Mouse (Mus musculus) hindbrain, embryonic 10.5 days (tissue): ENCODE measurements around the gene Adam17. TPM values are rescaled to one million over a fixed set of nuclear protein-coding genes. Genes with fewer than 3 reads are reported as not detected.

ENCODE experiments used
- DNase-seq: peaks from one replicate; pipeline ENCODE4 v3.0.0-alpha.2; 2017; ENCODE audit warnings: low spot score
- H3K27ac ChIP-seq: fragments of 300-500 bp; sonication (generic); 2 replicates; pipeline ENCODE4 v1.5.1; 2016; ENCODE audit warnings: mild to moderate bottlenecking, moderate library complexity
- H3K27me3 ChIP-seq: fragments of 300-500 bp; sonication (generic); 2 replicates; pipeline ENCODE4 v1.6.1; 2016; ENCODE audit warnings: mild to moderate bottlenecking; ENCODE audit not compliant: poor library complexity, insufficient read depth, severe bottlenecking
- H3K36me3 ChIP-seq: fragments of 300-500 bp; sonication (generic); 2 replicates; pipeline ENCODE4 v1.6.1; 2016; ENCODE audit warnings: mild to moderate bottlenecking, moderate library complexity
- H3K4me1 ChIP-seq: fragments of 300-500 bp; sonication (generic); replicated peaks from 2 replicates; pipeline ENCODE4 v1.6.1; 2016; ENCODE audit warnings: mild to moderate bottlenecking
- H3K4me3 ChIP-seq: fragments of 300-500 bp; sonication (generic); 2 replicates; pipeline ENCODE4 v1.5.1; 2016; ENCODE audit warnings: mild to moderate bottlenecking, moderate library complexity
- H3K9me3 ChIP-seq: fragments of 300-500 bp; sonication (generic); 2 replicates; pipeline ENCODE4 v1.6.1; 2016; ENCODE audit warnings: mild to moderate bottlenecking, moderate library complexity
- WGBS: fragments of 180-500 bp; shearing (Covaris S2); methylation state at CpG from one replicate; pipeline ENCODE4 v1.1.7; 2016; 5-methylcytosine and 5-hydroxymethylcytosine counted together
- polyA plus RNA-seq: library from polyadenylated mRNA; unstranded; fragments of >200 nt; fragmentation: Nextera tagmentation; extraction: Ambion mirVana; gene quantifications from 2 replicates; pipeline ENCODE4 v1.2.1, GENCODE M21; 2016

The Adam17 gene
- polyA plus RNA-seq, 1 experiment from 2014 or later, result 31.8 TPM

GRCm38 (mm10) chr12:21321170-21321569 lies 52.3 kb downstream of the Adam17 start:
- Histone ChIP-seq H3K4me3 (no peak overlapping the region), H3K9me3 (no peaks in the 10 kb centered on the region), H3K4me1 (peaks cover 9% of the 10 kb centered on the region), H3K36me3 (peaks cover 75% of the 10 kb centered on the region), H3K27me3 (no peaks in the 10 kb centered on the region), H3K27ac (no peak overlapping the region)
- 85% methylated on average over 9 of the region's 9 CpGs for WGBS
- no peak for DNase-seq

DNA sequence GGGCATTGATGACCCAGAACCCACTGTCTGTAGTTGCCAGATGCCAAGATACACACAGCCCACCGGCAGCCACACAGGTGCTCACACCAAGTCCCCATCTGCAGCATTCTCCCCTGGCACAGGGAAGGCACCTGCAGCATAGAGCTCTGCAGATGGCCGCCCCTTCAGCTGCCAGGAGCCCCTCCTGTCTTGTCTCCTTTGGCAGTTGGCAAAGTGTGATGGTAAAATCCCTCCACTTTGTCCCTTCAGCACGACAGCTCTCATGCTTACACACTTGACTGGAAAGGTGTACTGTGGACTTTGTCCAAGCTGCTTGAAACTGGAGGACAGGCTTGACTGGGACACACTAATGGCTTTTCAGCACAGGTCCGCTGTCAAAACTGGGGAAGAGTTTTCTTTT lies 53.1 kb downstream of the Adam17 start:
- WGBS, result 94% methylated on average over 4 of the region's 4 CpGs
- DNase-seq, result no peak
- Histone ChIP-seq H3K4me1 (peaks cover 13% of the 10 kb centered on the region), H3K9me3 (no peaks in the 10 kb centered on the region), H3K36me3 (peaks cover 69% of the 10 kb centered on the region), H3K4me3 (no peak overlapping the region), H3K27me3 (no peaks in the 10 kb centered on the region), H3K27ac (no peak overlapping the region)

GRCm38 (mm10) chr12:21318143-21318895 lies 55.1 kb downstream of the Adam17 start:
- Histone ChIP-seq H3K9me3 (no peaks in the 10 kb centered on the region), H3K4me3 (no peak overlapping the region), H3K4me1 (peaks cover 13% of the 10 kb centered on the region), H3K27ac (no peak overlapping the region), H3K36me3 (peaks cover 71% of the 10 kb centered on the region), H3K27me3 (no peaks in the 10 kb centered on the region)
- WGBS, result 74% methylated on average over 12 of the region's 12 CpGs
- DNase-seq, result peak; percentile 66

DNA sequence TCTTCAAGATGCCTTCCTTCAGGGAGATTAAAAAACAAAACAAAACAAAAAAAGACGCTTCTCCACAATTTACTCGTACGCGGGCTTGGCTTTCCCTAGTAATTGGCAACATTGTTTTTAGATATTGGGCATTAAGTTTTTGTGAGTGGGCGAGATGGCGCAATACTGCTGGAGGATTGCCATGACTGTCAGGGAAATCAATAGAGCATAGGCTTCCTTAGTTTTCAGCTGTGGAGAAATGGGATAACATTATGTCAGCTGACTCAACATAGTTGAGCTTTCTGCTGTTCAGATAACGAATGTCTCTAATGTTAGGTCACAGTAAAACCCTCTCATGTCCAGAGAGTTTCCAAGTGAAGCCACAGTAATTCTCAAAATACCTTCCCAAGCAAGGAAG lies 56.6 kb downstream of the Adam17 start:
- Histone ChIP-seq H3K27ac (peak overlapping the region; percentile 90), H3K4me1 (peaks cover 13% of the 10 kb centered on the region), H3K4me3 (peak overlapping the region; percentile 82), H3K36me3 (peaks cover 71% of the 10 kb centered on the region), H3K9me3 (no peaks in the 10 kb centered on the region), H3K27me3 (no peaks in the 10 kb centered on the region)
- no peak for DNase-seq
- 48% methylated on average over 7 of the region's 7 CpGs for WGBS

DNA sequence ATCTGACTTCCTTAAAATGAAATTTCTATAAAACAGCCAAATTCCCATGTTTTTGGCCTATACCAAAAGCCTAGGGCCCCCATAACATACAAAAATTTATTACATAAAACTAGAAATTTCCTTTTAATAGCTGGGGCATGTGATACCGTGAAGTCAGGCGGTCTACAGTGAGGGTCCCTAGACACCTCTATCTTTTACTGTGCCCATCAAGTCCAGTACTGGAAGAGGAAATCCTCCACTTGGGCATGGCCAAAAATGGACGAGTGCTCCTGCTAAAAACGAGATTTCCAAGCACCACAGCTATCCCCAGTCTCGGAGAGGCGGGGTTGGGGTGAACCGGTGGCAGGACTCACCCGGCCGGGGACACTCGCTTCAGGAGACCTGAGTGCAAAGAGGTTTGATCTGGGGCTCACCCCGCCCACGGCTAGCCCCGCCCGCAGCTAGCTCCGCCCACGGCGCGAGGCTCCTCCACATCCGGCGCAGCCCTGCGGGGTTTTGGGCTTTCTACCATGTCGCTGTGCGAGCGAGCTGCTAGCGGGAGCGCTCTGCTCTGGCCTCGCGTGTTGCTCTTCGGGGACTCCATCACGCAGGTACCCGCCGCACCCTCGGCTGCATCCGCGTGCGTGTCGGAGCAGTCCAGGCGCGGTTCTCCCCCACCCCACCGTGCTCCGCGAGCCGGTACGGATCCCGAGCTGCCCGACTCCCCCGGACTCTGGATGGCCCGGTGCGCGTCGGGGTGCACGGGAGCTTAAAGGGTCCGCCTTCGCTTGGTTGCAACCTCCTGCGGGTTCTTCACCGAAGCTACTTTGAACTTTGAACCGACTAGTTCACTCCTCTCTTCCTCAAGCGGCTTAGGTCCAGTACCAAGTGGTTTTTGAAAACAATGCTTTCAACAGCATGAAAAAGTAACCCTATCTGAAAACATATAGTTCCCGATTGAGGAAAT lies 57.2 kb downstream of the Adam17 start, which contains the start of gene Iah1:
Gene Iah1 (plus strand): TSS at position 467 of the 946 bp plus-strand sequence.
- Histone ChIP-seq H3K27ac (peak within 1 kb of the TSS; percentile 90), H3K9me3 (no peaks in the 10 kb centered on the region), H3K4me1 (peaks cover 13% of the 10 kb centered on the region), H3K27me3 (no peaks in the 10 kb centered on the region), H3K36me3 (peaks cover 71% of the 10 kb centered on the region), H3K4me3 (peak within 1 kb of the TSS; percentile 82)
- 3% methylated on average over 59 of the region's 59 CpGs for WGBS
- DNase-seq, result peak; percentile 86

- Histone ChIP-seq H3K4me1 (peaks cover 11% of the 10 kb centered on the region), H3K4me3 (no peak overlapping the region), H3K27ac (no peak overlapping the region), H3K36me3 (peaks cover 84% of the 10 kb centered on the region), H3K27me3 (no peaks in the 10 kb centered on the region), H3K9me3 (no peaks in the 10 kb centered on the region)
- 88% methylated on average over 5 of the region's 5 CpGs for WGBS
- no peak for DNase-seq
Observed at GRCm38 (mm10) chr12:21312201-21312600, 61.2 kb downstream of the Adam17 start.

- Histone ChIP-seq H3K27me3 (no peaks in the 10 kb centered on the region), H3K4me3 (no peak overlapping the region), H3K36me3 (peaks cover 99% of the 10 kb centered on the region), H3K9me3 (no peaks in the 10 kb centered on the region), H3K4me1 (no peaks in the 10 kb centered on the region), H3K27ac (no peak overlapping the region)
- 92% methylated on average over 4 of the region's 4 CpGs for WGBS
- DNase-seq, result no peak
Observed at GRCm38 (mm10) chr12:21306721-21307120, 66.7 kb downstream of the Adam17 start.

GRCm38 (mm10) chr12:21305741-21306140 lies 67.7 kb downstream of the Adam17 start:
- H3K27me3 ChIP-seq, result no peaks in the 10 kb centered on the region
- H3K4me3 ChIP-seq, result no peak overlapping the region
- H3K9me3 ChIP-seq, result no peaks in the 10 kb centered on the region
- H3K27ac ChIP-seq, result no peak overlapping the region
- 94% methylated on average over 4 of the region's 4 CpGs for WGBS
- DNase-seq, result no peak
- peaks cover 99% of the 10 kb centered on the region for H3K36me3 ChIP-seq
- no peaks in the 10 kb centered on the region for H3K4me1 ChIP-seq

DNA sequence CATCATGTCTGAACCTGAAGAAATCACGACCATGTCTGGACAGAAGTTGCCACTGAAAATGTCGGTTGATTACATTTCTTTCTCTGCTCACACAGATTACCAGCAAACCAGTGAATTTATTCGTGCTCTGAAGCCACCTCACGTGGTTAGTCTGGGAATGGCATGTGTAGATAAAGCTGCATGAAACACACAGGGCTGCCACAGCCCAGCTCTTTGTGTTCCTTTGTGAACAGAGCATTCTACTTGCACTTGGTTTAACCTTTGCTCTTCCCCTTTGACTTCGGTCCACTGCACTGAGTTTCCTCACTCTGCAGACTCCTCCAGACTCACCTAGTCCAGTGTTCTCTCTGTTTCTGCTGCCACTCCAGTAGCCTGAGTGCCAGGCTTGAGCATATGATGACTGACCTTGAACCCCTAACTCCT lies 71.1 kb downstream of the Adam17 start:
- DNase-seq, result no peak
- H3K4me3 ChIP-seq, result no peak overlapping the region
- no peak overlapping the region for H3K27ac ChIP-seq
- H3K36me3 ChIP-seq, result peaks cover 98% of the 10 kb centered on the region
- no peaks in the 10 kb centered on the region for H3K4me1 ChIP-seq
- no peaks in the 10 kb centered on the region for H3K9me3 ChIP-seq
- WGBS, result 83% methylated on average over 5 of the region's 5 CpGs
- H3K27me3 ChIP-seq, result no peaks in the 10 kb centered on the region

DNA sequence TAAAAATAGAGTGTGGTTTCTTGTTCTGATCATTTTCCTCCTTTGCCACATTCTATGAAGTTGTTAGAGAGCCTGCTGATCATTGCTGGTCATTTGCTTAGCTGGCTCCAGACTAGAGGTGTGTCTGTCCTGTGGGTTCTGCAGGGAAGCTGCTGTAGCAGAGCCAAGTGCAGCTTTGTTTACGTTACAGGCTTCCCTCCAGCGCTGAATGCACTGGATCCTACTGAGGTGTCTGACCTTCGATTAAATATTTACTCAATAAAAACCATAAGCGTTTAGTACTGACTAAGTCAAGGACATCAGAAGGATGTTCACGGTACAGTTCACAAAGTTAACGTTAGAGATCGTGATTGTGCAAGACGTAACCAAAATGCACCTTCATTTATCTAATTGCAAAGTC lies 71.5 kb downstream of the Adam17 start:
- Histone ChIP-seq H3K4me3 (no peak overlapping the region), H3K36me3 (peaks cover 98% of the 10 kb centered on the region), H3K9me3 (no peaks in the 10 kb centered on the region), H3K27me3 (no peaks in the 10 kb centered on the region), H3K27ac (no peak overlapping the region), H3K4me1 (no peaks in the 10 kb centered on the region)
- 94% methylated on average over 8 of the region's 8 CpGs for WGBS
- DNase-seq, result no peak

- DNase-seq, result no peak
- H3K9me3 ChIP-seq, result no peaks in the 10 kb centered on the region
- no peaks in the 10 kb centered on the region for H3K4me1 ChIP-seq
- no peaks in the 10 kb centered on the region for H3K27me3 ChIP-seq
- no peak overlapping the region for H3K27ac ChIP-seq
- H3K36me3 ChIP-seq, result peaks cover 98% of the 10 kb centered on the region
- H3K4me3 ChIP-seq, result no peak overlapping the region
- 94% methylated on average over 7 of the region's 7 CpGs for WGBS
Observed at GRCm38 (mm10) chr12:21301324-21301723, 72.1 kb downstream of the Adam17 start.

DNA sequence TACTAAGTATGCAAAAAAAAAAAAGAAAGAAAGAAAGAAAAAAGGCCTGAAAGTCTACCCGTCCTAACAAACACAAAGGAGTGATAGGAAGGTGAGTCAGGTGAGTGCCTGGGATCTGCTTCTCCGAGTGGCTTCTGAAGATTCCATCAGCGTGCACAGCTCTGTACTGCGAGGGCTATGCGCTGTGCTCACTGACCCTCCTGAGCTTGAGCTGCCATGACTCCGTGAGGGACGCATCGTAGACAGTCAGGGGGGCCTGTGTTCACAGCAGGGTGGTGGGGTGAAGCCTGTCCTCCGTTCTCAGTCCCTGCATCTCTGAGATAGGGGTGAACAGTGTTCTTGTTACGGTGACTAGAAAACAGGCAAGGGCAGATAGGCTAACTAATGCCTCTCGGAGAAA lies 74.6 kb downstream of the Adam17 start:
- Histone ChIP-seq H3K9me3 (no peaks in the 10 kb centered on the region), H3K36me3 (peaks cover 99% of the 10 kb centered on the region), H3K27me3 (no peaks in the 10 kb centered on the region), H3K4me1 (no peaks in the 10 kb centered on the region), H3K4me3 (no peak overlapping the region), H3K27ac (no peak overlapping the region)
- WGBS, result 93% methylated on average over 11 of the region's 11 CpGs
- DNase-seq, result no peak

- no peak for DNase-seq
- no peaks in the 10 kb centered on the region for H3K9me3 ChIP-seq
- no peaks in the 10 kb centered on the region for H3K27me3 ChIP-seq
- 90% methylated on average over 6 of the region's 6 CpGs for WGBS
- no peak overlapping the region for H3K4me3 ChIP-seq
- H3K27ac ChIP-seq, result no peak overlapping the region
- peaks cover 17% of the 10 kb centered on the region for H3K4me1 ChIP-seq
- peaks cover 60% of the 10 kb centered on the region for H3K36me3 ChIP-seq
Observed at GRCm38 (mm10) chr12:21289651-21290050, 83.8 kb downstream of the Adam17 start.
